Mouse (Mus musculus): Measurements from ENCODE around the gene Nectin4. TPM values are rescaled to one million over a fixed set of nuclear protein-coding genes. Genes with fewer than 3 reads are reported as not detected.
"Not testable (repeated sequence)": the region's sequence is repeated elsewhere in the genome, so short reads cannot be mapped to it uniquely, and the experiment has no call there.

The Nectin4 gene
- 2.9 and 3.1 TPM in 2 replicates for polyA plus RNA-seq (2014; fragmentation: Nextera tagmentation; extraction: Ambion mirVana)

DNA sequence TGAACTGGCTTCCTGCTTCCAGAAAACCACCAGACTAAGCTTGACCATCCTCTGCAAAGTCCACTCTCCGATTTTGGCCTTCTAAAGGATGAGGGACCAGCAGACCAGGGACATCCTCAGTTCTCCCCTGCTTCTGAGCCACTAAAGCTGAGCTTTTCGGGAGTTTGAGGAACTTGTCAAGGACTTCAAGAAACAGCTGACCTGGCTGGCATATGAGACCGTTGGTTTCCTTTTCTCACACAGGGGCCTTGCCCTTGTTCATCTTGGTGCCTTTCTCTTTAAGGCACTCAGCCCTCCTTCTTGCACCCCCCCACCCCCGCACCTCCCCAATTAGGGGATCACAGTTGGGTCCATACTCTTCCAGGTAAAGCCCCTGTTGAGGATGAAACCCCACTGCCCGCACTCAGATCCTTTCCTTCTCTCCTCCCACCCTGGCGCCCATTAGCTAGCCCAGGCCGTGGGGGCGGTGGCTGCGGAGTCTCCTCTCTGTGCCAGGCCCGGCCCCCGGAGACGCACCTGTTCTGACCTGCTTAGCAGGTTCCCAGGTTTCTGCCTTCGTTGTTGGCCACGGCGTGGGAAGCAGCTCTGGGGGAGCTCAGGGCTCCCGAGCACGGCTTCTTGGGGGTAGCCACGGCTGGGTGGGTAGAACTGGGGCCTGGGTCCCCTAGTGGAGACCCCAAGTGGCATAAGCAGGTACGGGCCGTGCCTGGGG is at the start of gene Nectin4:
TSS of gene Nectin4 (plus strand) at position 255 of the 712 bp plus-strand sequence.
- Histone ChIP-seq H3K4me2 (ENCODE audit: low read depth, severe bottlenecking) (no peak within 1 kb of the TSS), H3K9me3 (ENCODE audit: control insufficient read depth, low read length) (no peaks in the 10 kb centered on the region), H3K36me3 (ENCODE audit: control insufficient read depth, insufficient read depth, low read length) (no peaks in the 10 kb centered on the region), H3K27me3 (ENCODE audit: control insufficient read depth, insufficient read depth, low read length) (no peaks in the 10 kb centered on the region), H3K9ac (ENCODE audit: low read length) (no peak within 1 kb of the TSS), H3K4me1 (ENCODE audit: control insufficient read depth, insufficient read depth, low read length) (peaks cover 5% of the 10 kb centered on the region; the same call in 1 of the 2 replicates), H3K27ac (replicated peaks; ENCODE audit: low read depth, low read length) (no peak within 1 kb of the TSS), H3K4me3 (ENCODE audit: low read depth, low read length) (no peak within 1 kb of the TSS)
- ATAC-seq (ENCODE audit: insufficient number of reproducible peaks, low FRiP score, low TSS enrichment, low read depth) (no peak), DNase-seq (ENCODE audit: low spot score) (no peak)
- WGBS: 42% methylated on average over 19 of the region's 20 CpGs

DNA sequence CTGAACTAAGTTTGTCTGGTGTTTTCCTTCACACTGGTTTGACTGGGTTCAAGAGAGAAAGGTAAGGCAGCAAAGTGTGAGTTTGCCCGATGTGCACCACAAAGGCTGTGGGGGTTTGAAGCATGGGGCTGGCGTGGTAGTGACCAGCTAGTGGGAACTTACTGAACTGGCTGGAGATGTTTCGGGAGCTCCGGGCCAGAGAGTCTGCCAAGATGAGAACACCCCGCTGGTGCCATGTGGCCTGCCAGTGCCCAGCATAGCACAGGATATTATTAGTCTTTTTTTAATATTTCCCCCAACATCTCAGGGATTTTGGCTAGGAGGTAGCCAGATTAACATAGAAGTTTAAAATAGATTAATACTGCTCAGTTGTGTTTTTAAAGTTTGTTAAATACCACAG is 49.7 kb upstream of the Nectin4 start:
- H3K9me3 ChIP-seq (ENCODE audit: control insufficient read depth, low read length): no peaks in the 10 kb centered on the region
- ATAC-seq (ENCODE audit: insufficient number of reproducible peaks, low FRiP score, low TSS enrichment, low read depth) (no peak), DNase-seq (ENCODE audit: low spot score) (no peak)
- no peak overlapping the region for H3K4me3 ChIP-seq (ENCODE audit: low read depth, low read length)
- no peaks in the 10 kb centered on the region for H3K27me3 ChIP-seq (ENCODE audit: control insufficient read depth, insufficient read depth, low read length)
- H3K9ac ChIP-seq (ENCODE audit: low read length): no peak overlapping the region
- WGBS: 14% methylated on average over 5 of the region's 5 CpGs
- H3K27ac ChIP-seq (replicated peaks; ENCODE audit: low read depth, low read length): no peak overlapping the region
- H3K4me1 ChIP-seq (ENCODE audit: control insufficient read depth, insufficient read depth, low read length): no peaks in the 10 kb centered on the region
- H3K36me3 ChIP-seq (ENCODE audit: control insufficient read depth, insufficient read depth, low read length): no peaks in the 10 kb centered on the region
- H3K4me2 ChIP-seq (ENCODE audit: low read depth, severe bottlenecking): no peak overlapping the region; the same call in 1 of the 2 replicates

GRCm38 (mm10) chr1:171321415-171321814 is 48.5 kb upstream of the Nectin4 start:
- no peaks in the 10 kb centered on the region for H3K36me3 ChIP-seq (ENCODE audit: control insufficient read depth, insufficient read depth, low read length)
- no peaks in the 10 kb centered on the region for H3K27me3 ChIP-seq (ENCODE audit: control insufficient read depth, insufficient read depth, low read length)
- no peak for ATAC-seq (ENCODE audit: insufficient number of reproducible peaks, low FRiP score, low TSS enrichment, low read depth)
- no peak overlapping the region for H3K9ac ChIP-seq (ENCODE audit: low read length)
- no peaks in the 10 kb centered on the region for H3K9me3 ChIP-seq (ENCODE audit: control insufficient read depth, low read length)
- DNase-seq (ENCODE audit: low spot score): no peak
- no peaks in the 10 kb centered on the region for H3K4me1 ChIP-seq (ENCODE audit: control insufficient read depth, insufficient read depth, low read length)
- no peak overlapping the region for H3K4me2 ChIP-seq (ENCODE audit: low read depth, severe bottlenecking)
- H3K27ac ChIP-seq (replicated peaks; ENCODE audit: low read depth, low read length): no peak overlapping the region
- no peak overlapping the region for H3K4me3 ChIP-seq (ENCODE audit: low read depth, low read length)

GRCm38 (mm10) chr1:171322012-171322411 is 47.9 kb upstream of the Nectin4 start:
- WGBS: 88% methylated on average over 1 of the region's 1 CpGs
- Histone ChIP-seq H3K36me3 (ENCODE audit: control insufficient read depth, insufficient read depth, low read length) (no peaks in the 10 kb centered on the region), H3K4me2 (ENCODE audit: low read depth, severe bottlenecking) (no peak overlapping the region), H3K4me3 (ENCODE audit: low read depth, low read length) (no peak overlapping the region), H3K27me3 (ENCODE audit: control insufficient read depth, insufficient read depth, low read length) (no peaks in the 10 kb centered on the region), H3K4me1 (ENCODE audit: control insufficient read depth, insufficient read depth, low read length) (no peaks in the 10 kb centered on the region), H3K9me3 (ENCODE audit: control insufficient read depth, low read length) (no peaks in the 10 kb centered on the region), H3K27ac (replicated peaks; ENCODE audit: low read depth, low read length) (no peak overlapping the region), H3K9ac (ENCODE audit: low read length) (no peak overlapping the region)
- ATAC-seq (ENCODE audit: insufficient number of reproducible peaks, low FRiP score, low TSS enrichment, low read depth): 0 out of 2 replicates have a peak, but pooled peaks have one; percentile 16
- DNase-seq (ENCODE audit: low spot score): no peak

DNA sequence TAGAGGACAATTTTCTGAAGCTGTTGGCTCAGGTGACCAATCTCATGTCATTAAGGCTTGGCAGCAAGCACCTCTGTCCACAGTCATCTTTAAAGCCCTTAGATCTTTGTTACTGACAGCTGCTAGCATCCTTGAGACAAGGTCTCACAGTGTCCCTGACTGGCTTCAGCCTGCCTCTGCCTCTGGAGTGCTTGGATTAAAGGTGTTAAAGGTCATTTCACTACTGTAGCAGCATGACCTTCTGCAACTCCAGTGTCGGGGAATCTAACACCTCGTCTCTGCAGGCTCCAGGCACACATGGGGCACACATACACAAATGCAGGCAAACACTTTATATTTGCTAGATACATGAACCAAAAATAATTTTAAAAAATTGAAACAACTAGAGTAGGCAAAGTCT is 44.3 kb upstream of the Nectin4 start:
- no peak overlapping the region for H3K27ac ChIP-seq (replicated peaks; ENCODE audit: low read depth, low read length)
- DNase-seq (ENCODE audit: low spot score) (no peak), ATAC-seq (ENCODE audit: insufficient number of reproducible peaks, low FRiP score, low TSS enrichment, low read depth) (no peak)
- H3K36me3 ChIP-seq (ENCODE audit: control insufficient read depth, insufficient read depth, low read length): no peaks in the 10 kb centered on the region
- H3K4me2 ChIP-seq (ENCODE audit: low read depth, severe bottlenecking): no peak overlapping the region
- H3K4me3 ChIP-seq (ENCODE audit: low read depth, low read length): no peak overlapping the region
- WGBS: 75% methylated on average over 2 of the region's 2 CpGs
- peaks cover 10% of the 10 kb centered on the region for H3K4me1 ChIP-seq (ENCODE audit: control insufficient read depth, insufficient read depth, low read length)
- H3K27me3 ChIP-seq (ENCODE audit: control insufficient read depth, insufficient read depth, low read length): no peaks in the 10 kb centered on the region
- H3K9ac ChIP-seq (ENCODE audit: low read length): no peak overlapping the region
- no peaks in the 10 kb centered on the region for H3K9me3 ChIP-seq (ENCODE audit: control insufficient read depth, low read length)

- not testable (repeated sequence) for H3K36me3 ChIP-seq (ENCODE audit: control insufficient read depth, insufficient read depth, low read length); H3K4me2 ChIP-seq (ENCODE audit: low read depth, severe bottlenecking); H3K9me3 ChIP-seq (ENCODE audit: control insufficient read depth, low read length); H3K27ac ChIP-seq (replicated peaks; ENCODE audit: low read depth, low read length); ATAC-seq (ENCODE audit: insufficient number of reproducible peaks, low FRiP score, low TSS enrichment, low read depth); H3K9ac ChIP-seq (ENCODE audit: low read length); H3K27me3 ChIP-seq (ENCODE audit: control insufficient read depth, insufficient read depth, low read length); DNase-seq (ENCODE audit: low spot score); H3K4me3 ChIP-seq (ENCODE audit: low read depth, low read length)
- WGBS: 90% methylated on average over 4 of the region's 4 CpGs
- peaks cover 15% of the 10 kb centered on the region for H3K4me1 ChIP-seq (ENCODE audit: control insufficient read depth, insufficient read depth, low read length)
Observed at GRCm38 (mm10) chr1:171326588-171326987, 43.3 kb upstream of the Nectin4 start.

DNA sequence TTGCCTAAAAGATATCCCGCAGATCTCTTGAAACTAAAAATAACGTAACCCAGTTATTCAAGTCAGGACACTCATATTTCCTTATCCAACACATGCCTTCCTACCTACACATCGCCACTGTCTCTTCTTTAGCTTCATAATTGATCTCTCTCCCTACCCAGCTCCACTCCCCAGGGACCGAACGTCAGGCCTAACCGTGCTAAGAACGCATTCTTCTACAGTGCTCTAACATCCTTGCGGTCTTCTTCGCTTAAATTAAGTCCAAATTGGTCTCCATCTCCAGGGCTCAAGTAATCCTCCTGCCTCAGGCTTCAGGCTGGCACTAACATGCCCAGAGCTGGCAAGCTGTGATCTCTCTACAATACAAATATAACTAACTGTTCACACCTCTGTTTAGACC is 41.7 kb upstream of the Nectin4 start:
- ATAC-seq (ENCODE audit: insufficient number of reproducible peaks, low FRiP score, low TSS enrichment, low read depth) (no peak), DNase-seq (ENCODE audit: low spot score) (peak; percentile 36)
- Histone ChIP-seq H3K27ac (replicated peaks; ENCODE audit: low read depth, low read length) (peak overlapping the region; percentile 98; the same call in 1 of the 2 replicates), H3K4me3 (ENCODE audit: low read depth, low read length) (peak overlapping the region; percentile 76), H3K9ac (ENCODE audit: low read length) (peak overlapping the region; percentile 91), H3K36me3 (ENCODE audit: control insufficient read depth, insufficient read depth, low read length) (peaks cover 3% of the 10 kb centered on the region; the same call in 1 of the 2 replicates), H3K4me2 (ENCODE audit: low read depth, severe bottlenecking) (peak overlapping the region; percentile 60), H3K9me3 (ENCODE audit: control insufficient read depth, low read length) (no peaks in the 10 kb centered on the region), H3K4me1 (ENCODE audit: control insufficient read depth, insufficient read depth, low read length) (peaks cover 15% of the 10 kb centered on the region), H3K27me3 (ENCODE audit: control insufficient read depth, insufficient read depth, low read length) (no peaks in the 10 kb centered on the region)
- WGBS: 43% methylated on average over 9 of the region's 9 CpGs

DNA sequence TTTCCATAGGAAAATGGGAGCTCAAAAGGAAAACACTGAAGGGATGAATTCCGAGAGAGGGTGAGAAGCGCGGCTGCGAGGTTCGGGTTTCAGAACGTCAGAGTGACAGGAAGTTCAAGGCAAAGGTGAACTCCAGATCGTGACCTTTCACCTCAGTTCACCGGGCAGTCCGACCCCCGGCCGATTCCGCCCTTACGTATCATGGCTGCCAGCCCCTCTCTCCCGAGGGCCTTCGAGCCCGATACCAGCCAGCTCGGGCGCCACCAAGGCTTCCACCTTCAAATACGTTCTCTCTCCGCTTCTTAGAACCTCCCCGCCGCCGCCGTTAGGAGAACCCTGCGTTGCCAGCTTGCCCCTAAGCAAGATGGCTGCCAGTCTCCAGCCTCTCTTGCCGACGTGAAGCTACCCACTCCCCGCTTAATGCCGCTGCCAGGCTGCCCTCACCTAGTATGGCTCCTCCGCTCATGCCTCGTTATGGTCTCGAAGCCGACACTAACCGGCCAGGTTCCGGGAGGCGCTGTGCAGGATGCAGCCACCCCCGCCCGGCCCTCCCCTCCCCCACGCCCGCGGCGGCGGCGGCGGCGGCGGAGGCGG is 41.0 kb upstream of the Nectin4 start, which contains the start of gene Dedd:
TSS of gene Dedd (plus strand) at position 307 of the 594 bp plus-strand sequence.
- ATAC-seq (ENCODE audit: insufficient number of reproducible peaks, low FRiP score, low TSS enrichment, low read depth) (peak; percentile 94), DNase-seq (ENCODE audit: low spot score) (peak; percentile 91)
- Histone ChIP-seq H3K36me3 (ENCODE audit: control insufficient read depth, insufficient read depth, low read length) (peaks cover 3% of the 10 kb centered on the region; the same call in 1 of the 2 replicates), H3K27me3 (ENCODE audit: control insufficient read depth, insufficient read depth, low read length) (no peaks in the 10 kb centered on the region), H3K4me3 (ENCODE audit: low read depth, low read length) (peak within 1 kb of the TSS; percentile 76), H3K9ac (ENCODE audit: low read length) (peak within 1 kb of the TSS; percentile 91), H3K27ac (replicated peaks; ENCODE audit: low read depth, low read length) (peak within 1 kb of the TSS; percentile 98), H3K9me3 (ENCODE audit: control insufficient read depth, low read length) (no peaks in the 10 kb centered on the region), H3K4me2 (ENCODE audit: low read depth, severe bottlenecking) (peak within 1 kb of the TSS; percentile 60), H3K4me1 (ENCODE audit: control insufficient read depth, insufficient read depth, low read length) (peaks cover 15% of the 10 kb centered on the region)
- WGBS: under 1% methylated on average over 43 of the region's 48 CpGs

Data from limb, embryonic 11.5 days (tissue).